Mouse (Mus musculus): ENCODE measurements around the gene Slc29a3.

Gene Slc29a3

DNA sequence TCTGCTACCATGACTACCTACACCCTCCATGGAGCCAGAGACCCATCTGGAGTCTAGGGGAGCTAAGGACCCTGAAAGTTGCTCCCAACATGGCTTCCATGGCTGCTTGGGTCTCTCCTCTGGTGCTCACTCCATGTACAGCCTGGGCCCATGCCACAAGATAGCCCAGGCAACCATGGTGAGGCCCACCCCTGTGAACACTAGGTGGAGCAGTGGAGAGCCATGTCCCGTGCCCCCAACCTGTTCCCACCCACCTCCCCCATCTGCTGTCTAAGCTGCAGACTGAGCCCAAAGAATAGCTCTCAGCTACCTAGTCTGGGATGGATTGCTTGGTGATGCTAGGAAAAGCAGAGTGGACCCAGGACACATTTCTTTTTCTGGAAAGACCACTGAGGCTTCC is 29.2 kb downstream of the Slc29a3 start:
- DNase-seq: no peak

DNA sequence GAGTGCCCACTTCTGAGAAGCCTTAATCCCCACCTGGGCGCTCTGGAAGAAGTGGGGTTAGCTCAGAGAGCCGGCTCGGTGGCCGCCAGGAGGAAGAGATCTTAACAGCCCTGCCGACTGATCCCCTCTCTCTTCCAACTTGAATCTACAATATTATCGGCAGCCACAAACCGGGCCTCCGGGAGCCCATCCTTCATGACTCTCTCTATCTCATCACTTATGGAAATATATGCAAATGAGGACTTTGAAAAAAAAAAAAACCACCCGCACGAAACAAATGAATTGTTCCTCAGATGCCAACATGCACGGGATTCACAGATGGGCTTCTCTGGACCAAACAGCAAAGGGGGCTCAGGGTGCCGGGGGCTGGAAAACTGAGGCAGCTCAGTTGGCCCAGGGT is 31.0 kb downstream of the Slc29a3 start:
- DNase-seq: no peak

DNA sequence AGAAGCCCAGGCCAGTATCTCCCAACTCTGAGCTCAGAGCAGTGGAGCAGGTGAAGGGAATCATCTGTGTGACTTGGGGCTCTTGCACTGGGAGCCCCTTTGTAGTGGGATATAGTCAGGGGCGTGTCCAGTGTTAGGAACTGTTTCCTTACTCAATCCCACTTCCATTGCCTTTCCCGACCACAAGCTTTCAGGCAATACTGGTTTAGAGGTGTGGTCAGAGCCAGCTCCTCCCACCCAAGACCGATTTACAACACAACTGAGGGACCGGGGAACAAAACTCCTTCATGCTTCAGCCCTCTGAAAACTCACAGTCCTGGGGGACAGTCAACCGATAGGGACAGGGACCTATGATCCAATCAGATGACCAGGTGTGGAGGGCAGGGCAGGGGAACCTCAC is 32.1 kb downstream of the Slc29a3 start:
- no peak for DNase-seq

DNA sequence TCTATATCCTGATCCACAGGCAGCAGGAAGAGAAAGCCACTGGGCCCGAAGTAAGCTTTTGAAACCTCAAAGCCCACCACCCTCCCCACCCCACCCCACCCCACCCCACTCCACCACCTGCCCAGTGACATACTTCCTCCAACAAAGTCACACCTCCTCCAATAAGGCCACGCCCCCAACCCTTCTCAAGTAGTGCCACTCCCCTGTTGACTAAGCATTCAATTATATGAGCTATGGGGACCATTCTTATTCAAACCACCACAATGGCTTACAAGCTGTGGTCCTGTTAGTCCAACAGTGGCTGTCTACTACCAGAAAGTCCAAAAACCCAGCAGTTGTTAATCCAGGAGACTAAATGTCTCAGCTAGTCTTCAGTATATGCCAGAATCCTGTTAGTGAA is 34.1 kb downstream of the Slc29a3 start:
- no peak for DNase-seq

DNA sequence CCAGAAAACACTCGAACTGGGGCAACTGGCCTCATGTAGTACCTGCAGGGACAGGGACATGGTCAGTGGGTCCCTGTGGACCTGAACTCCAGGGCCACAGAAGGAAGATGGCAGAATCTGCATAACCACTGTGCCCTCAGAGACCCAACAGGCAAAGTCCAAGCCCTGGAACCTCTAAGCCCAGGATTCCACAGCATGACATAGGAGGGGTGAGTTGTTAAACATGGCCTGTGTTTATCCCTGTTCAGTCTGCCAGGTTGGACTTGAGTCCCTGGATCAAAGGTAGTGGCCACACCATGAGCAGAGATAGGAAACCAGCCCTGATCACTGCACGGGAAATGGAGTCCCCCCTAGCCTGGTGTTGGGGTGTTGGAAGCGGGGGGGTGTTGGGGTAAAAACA is 36.1 kb downstream of the Slc29a3 start:
- peak; percentile 41 for DNase-seq

DNA sequence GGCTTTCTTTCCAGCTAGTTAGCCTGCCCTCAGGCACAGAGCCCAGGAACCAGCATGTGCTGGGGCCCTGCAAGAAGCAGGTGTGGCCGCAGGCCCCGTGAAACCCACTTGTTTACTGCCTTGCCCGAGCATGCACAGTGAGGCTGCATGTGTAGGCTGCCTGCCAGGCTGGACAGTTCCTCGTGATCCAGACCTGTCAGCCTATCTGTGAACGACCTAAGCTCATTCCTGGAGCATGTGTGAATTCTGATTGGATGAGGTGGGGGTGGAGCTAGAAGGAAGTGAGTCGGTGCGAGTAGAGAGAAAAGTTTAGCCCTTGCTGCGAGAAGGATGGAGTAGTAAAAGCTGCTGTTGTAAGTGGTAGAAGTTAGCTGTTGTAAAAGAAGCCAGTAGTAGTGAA is 40.3 kb downstream of the Slc29a3 start:
- peak; percentile 52 for DNase-seq

DNA sequence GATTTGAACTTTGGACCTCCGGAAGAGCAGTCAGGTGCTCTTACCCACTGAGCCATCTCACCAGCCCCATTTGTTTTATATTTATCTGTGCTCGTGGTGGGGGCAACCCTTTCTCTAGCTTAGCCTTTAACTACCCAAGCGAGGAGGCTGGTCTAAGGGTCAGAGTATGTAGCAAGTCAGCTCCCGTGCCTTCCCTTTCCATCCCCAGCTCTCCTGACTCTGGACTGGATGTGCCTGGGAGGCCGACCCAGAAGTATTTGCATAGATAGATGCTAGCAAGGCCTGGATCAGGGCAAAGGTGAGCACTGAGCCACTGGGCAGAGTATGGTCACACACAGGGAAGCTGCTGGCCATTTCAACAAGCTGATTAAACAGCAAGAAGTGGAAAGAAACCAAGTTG is 43.8 kb downstream of the Slc29a3 start:
- DNase-seq: peak; percentile 91

DNA sequence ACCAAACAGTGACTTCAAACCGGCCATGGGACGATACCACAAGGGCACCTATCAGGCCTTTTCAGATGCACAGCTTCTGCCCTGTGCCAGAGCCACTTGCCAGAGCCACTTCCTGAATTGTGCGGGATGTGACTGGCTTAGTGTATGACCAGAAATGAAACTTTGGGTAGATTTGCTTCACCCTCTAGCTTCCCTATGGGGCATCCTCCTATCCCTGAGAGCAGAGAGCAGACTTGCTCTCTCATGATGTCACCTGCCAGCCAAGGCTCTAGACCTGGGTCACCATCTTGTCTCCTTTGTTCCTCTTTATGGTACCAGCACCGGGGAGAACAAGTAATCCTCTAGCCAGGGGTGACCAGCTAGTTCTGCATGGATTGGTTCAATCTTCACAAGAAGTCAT is 46.3 kb downstream of the Slc29a3 start:
- no peak for DNase-seq

DNA sequence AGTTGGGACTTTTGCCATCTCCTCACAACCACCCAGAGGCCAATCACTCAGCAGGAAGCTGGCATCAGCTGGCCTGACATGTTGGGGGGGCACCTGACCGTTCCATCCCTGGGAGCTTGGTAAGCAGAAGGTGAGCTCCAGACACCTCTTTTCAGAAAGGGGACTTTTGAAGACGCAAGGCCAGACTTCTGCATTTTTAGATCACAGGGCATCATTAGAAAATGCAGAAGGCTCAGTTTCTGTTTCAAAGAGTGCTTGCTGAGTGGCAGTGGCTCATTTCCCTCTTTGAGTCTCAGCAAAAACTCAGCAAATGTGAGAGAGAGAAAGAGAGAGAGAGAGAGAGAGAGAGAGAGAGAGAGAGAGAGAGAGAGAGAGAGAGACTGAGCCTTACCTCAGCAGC is 47.5 kb downstream of the Slc29a3 start:
- no peak for DNase-seq

DNA sequence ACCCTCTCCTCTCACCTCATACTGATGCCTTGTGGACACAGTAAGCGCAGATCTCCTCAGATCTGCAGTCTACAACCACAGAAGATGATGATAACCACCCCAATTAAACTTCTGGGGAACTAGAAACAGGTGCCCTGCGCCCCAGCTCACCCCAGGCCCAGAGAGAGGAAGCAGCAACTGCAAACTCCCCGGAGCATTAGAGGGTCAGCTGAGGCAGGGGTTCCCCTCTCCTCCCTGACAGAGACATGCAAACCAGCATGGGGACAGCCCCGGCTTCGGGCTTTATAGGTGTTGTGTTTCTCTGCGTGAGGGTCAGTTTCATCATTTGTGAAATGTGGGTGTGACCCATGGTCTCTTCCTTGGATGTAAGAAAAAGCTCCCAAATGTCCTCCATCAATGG is 54.8 kb downstream of the Slc29a3 start:
- DNase-seq: no peak

DNA sequence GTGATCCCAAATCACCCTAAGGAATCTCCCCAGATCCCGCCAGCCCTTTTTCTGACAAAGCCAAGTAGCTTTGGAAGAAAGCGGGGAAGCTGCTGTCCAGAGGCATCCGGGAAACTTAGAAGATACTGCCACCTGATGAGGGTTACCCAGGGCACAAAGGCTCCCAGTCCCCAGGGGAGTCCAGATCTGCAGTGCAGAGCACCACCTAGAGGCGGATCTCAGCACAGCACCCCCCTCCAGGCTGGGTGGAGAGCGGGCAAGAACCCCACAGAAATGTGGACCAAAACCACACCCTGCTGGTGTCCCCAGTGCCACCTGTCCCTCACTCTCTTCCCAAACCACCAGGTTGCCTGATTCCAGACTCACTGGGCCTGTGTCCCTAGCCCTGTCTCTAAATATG is 55.6 kb downstream of the Slc29a3 start:
- DNase-seq: peak; percentile 41

DNA sequence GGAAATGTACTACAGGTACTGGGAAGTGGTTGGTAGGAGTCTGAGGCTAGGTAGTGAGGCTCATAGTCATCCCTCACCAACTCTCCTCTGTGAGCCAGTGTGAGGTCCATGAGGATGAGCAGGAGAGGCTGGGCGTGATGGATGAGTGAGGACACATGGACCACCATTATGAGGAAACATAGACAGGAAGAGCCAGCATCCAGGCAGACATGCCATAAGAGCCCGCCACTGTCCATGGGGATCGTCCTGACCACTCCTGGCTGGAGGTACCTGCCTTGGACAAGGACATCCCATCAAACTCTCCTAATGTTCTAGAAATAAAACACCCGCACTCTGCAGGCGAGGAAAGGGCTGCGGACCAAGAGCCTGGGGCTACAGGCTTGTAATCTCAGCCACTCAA is 56.2 kb downstream of the Slc29a3 start, which contains the start of gene Cdh23:
Gene Cdh23 (minus strand): TSS at position 101 of the 400 bp plus-strand sequence.
- no peak for DNase-seq

DNA sequence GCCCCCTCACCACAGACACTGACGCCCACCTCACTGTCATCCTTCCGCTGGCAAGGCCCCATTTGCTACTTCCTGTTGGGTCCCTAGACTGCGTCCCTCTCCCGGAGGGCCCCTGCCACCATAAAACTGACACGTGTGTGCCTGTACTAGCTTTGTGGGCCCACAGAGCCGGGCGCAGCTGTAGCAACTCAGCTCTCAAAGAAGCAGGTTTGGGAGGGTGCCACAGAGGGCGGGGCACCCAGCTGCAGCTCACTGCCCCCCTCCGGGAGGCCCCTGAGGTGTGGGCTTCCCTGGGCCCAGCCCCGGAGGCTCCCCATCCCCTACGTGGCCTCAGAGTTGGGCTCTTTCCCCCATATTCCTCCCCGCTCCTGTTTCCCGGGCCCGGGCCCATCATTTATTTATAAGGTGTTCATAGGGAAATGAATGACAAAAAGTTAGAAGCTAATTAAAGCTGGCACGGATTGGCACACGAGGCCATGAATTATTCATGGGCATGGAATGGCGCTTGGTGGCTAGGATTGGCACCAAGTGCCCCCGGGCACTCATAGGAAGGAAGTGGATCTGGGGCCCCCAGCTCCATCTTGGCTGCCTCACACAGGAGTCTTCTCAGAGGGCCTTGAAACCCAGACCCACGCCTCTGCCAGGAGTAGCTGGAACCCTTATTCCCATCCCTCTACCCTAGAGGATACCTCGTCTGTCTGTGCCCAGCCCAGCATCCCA is 60.8 kb downstream of the Slc29a3 start:
- no peak for DNase-seq

DNA sequence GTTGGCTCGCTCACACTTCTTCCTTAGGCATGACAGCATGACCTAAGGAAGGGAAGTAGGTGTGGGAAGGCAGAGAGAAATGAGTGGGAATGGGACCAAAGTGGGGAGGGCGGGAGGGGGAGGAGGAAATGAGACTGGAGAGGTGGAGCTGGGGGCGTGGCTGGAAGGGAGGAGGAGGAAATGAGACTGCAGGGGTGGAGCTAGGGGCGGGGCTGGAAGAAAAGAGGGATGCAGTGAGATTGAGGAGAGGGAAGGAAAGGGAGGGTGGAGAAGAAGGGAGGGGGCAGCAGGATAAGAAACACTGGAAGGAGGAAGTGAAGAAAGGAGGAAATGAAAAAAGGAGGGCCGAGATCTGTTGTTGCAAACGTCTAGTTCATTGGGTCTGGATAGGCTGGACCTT is 61.6 kb downstream of the Slc29a3 start:
- no peak for DNase-seq

DNA sequence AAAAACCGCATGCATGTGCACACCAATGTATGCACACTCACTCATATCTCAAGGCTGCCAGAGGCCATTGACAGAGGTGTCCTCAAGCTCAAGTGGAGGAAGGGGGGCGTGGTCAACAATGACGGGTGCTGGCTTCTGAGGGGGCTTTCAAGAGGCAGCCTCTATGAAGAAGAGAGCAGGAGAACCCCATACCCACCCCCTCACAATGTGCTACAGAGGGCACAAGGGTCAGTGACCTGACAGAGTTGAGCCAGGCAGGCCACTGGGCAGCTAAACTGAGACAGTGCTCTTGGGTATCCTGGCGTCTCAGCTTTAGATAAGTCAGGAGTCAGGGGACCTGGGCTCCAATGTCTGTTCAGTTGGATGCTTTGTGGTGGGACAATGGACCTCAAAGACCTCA is 63.2 kb downstream of the Slc29a3 start:
- no peak for DNase-seq

DNA sequence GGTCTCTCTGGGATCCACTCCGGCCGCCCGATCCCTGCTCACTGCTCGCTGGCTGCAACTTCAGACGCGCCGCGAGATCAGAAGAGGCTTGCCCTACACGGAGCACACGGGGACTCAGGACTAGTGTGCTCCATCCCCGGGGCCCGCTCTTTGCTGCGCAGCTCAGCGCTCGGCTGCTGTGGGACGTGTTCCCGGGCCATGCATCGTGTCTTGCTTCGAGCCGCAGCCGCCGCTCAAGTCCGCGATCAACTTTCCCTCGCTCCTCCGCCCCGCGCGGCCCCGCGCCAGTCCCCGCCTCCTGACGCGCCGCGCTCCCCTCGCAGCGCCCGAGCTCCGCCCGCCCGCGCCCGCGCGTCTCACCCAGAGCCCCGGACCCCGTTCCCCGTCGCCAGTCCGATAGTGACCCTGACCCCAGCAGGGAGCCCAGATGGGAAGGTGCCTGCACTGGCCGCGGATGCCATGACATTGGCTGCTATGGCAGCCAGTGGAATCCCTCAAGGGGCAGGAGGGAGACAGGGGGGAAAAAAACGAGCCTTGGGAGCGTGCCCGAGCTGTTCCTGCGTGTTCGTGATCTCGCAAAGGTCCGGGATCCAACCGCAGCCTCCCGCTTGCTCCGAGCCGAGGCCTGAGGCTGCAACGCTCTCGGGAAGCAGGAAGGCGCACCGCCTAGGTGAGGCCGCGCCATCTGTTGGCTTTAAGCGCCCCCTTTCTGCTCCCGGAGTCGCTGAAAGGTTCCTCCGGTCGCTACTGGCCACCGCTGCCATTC is 65.4 kb downstream of the Slc29a3 start:
- DNase-seq: peak; percentile 15

DNA sequence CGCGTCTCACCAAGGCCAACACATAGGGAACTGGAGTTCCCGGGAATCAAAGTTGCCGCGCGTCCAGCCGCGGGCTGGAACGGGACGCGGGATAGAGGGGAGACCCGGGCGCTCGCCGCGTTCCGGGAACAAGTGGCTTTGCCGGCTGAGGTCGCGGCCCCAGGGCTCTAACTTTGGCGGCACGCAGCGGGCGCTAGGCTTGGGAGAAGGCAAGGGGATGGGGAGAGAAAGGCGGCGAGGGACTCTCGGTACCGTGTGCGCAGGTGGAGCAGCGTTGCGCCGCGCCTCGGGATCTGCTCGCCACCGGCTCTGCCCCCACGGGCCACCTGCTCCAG is 66.0 kb downstream of the Slc29a3 start:
- no peak for DNase-seq

DNA sequence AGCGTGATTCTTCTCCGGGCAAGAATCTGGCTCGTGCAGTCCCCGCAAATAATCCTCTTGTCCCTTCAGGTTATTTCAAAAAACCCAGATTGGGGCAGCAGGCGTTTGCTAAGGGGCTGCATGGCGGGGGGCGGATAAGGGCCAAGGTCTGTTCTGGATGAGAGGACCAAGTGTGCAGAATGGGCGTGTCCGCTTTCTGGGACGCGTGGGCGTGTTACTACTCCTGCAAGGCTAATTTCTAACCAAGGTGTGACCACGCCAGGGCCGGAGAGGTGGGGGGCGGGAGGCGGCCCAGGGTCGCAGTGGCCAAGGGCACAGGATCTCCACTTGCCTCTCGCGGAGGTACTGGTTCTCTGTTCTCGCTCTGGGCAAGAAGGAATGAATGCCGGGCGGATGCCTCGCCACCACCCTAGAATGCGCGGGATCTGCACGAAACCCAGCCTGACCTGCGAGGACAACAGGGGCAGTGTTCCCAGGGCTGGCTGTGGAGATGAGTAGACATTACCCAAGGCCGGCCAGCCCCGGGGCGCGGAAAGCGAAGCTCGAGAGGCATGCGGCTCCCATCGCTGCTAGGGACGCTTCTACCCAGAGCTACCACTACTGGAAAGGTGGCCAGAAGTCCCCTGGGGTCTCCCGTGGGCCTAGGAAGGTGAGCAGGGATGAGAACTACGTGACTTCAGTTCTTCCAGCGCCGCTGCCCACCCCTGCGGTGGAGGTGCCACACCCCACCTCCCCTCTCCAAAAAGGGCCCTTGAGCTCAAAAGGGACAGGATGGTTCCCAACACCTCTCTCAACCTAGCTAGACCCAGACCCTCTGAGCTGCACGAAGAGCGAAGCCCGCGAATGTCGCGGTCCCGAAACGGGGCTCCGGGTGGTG is 66.6 kb downstream of the Slc29a3 start:
- no peak for DNase-seq

DNA sequence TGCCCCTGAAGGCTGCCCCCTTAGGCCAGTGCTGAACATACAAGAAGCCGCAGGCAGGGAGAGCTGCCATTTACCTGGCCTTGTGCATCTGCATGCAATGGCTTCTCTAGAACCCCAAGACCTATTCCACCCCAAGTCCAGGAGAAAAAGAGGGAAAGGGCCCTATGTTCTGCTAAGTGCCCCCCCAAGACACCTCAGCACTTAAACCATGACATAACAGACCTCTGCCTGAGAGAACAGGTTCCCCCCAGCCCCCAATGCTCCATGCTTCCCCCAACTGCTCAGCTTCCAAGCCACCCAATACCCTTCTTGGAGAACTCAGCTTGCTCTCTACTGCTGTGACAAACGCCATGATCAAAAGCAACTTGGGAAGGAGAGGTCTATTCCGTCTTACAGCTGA is 73.7 kb downstream of the Slc29a3 start:
- no peak for DNase-seq

DNA sequence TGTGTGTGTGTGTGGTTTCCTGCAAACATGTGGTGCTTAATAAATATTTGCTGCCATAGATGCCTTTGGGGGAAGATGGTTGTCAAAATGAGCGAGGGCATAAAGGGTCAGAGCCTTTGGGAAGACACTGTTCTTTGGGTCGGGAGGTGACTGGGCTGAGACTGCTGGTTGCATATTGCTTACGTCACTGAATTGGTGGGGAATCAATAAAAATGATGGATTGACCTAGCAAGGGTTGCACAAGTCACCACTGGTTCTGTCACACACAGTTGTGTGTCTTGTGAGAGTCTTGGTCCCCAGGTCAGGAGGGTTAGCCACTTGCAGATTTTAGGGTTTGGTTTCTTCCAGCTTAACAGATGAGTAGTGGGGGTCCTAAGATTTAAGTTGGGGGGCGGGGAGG is 75.3 kb downstream of the Slc29a3 start:
- DNase-seq: no peak

DNA sequence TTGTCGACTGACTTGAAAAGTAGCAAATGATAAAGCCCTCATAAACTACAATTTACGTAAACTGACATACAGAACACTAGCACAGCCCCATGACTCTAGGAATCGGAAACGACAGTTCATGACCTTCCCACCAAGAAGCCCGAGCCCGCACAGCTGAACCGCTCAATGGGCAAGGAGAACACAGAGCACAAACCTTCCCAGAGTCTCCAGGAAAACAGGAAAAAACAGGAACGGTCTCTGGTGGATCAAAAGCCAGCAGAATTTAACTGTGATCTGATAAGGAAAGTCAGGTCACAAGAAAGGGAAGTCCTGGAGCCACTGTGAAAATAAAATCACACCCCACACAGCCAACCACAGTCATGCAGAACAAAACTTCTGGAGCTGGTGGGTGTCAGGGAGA is 82.4 kb downstream of the Slc29a3 start:
- DNase-seq: no peak

DNA sequence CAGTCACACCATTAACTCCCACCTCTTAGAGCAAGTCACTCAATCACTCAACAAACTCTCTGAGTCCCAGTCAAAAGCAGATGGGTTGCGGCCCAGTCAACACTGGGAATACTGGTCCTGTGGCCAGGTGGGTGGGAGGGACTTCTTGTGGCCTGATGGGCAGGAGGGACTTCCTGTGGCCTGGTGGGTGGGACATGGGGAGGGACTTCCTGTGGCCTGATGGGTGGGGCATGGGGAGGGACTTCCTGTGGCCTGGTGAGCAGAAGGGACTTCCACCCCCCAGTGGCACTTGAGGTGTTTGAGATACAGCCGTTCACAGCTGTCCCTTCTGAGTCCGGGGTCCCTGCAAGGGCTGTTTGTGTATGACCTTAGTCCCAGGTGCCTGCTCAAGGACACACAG is 84.0 kb downstream of the Slc29a3 start:
- DNase-seq: no peak
